Mouse (Mus musculus): ENCODE measurements around the gene Klhdc7a. TPM values are rescaled to one million over a fixed set of nuclear protein-coding genes. Genes with fewer than 3 reads are reported as not detected.

Gene Klhdc7a
- polyA plus RNA-seq, 1 experiment from 2014 or later, result 0.10 TPM

- ATAC-seq (replicated peaks; ENCODE audit: insufficient number of reproducible peaks, low FRiP score, low TSS enrichment, low read depth), result no peak
- WGBS, result 43% methylated on average over 8 of the region's 8 CpGs
- no peak overlapping the region for H3K4me3 ChIP-seq (ENCODE audit: low read depth, low read length)
- DNase-seq (ENCODE audit: low spot score), result no peak
- H3K27ac ChIP-seq (replicated peaks; ENCODE audit: low read depth, low read length), result no peak overlapping the region
- H3K9ac ChIP-seq (replicated peaks; ENCODE audit: low read length), result no peak overlapping the region
- no peaks in the 10 kb centered on the region for H3K9me3 ChIP-seq (replicated peaks; ENCODE audit: control insufficient read depth, low read length)
- H3K4me2 ChIP-seq (ENCODE audit: low read depth, low read length), result no peak overlapping the region
- no peaks in the 10 kb centered on the region for H3K27me3 ChIP-seq (ENCODE audit: control insufficient read depth, insufficient read depth, low read length)
- H3K36me3 ChIP-seq (replicated peaks; ENCODE audit: control insufficient read depth, insufficient read depth, low read depth, low read length), result no peaks in the 10 kb centered on the region
- no peaks in the 10 kb centered on the region for H3K4me1 ChIP-seq (ENCODE audit: control insufficient read depth, insufficient read depth, low read length)
Observed at GRCm38 (mm10) chr4:139995659-139996058, 27.8 kb upstream of the Klhdc7a start.

GRCm38 (mm10) chr4:139993111-139993755, 25.4 kb upstream of the Klhdc7a start:
- ATAC-seq (replicated peaks; ENCODE audit: insufficient number of reproducible peaks, low FRiP score, low TSS enrichment, low read depth) (no peak), DNase-seq (ENCODE audit: low spot score) (peak; percentile 35)
- no peak overlapping the region for H3K9ac ChIP-seq (replicated peaks; ENCODE audit: low read length)
- no peak overlapping the region for H3K4me3 ChIP-seq (ENCODE audit: low read depth, low read length)
- no peak overlapping the region for H3K27ac ChIP-seq (replicated peaks; ENCODE audit: low read depth, low read length)
- H3K9me3 ChIP-seq (replicated peaks; ENCODE audit: control insufficient read depth, low read length), result no peaks in the 10 kb centered on the region
- H3K4me2 ChIP-seq (ENCODE audit: low read depth, low read length), result no peak overlapping the region
- no peaks in the 10 kb centered on the region for H3K4me1 ChIP-seq (ENCODE audit: control insufficient read depth, insufficient read depth, low read length)
- WGBS, result 11% methylated on average over 13 of the region's 16 CpGs
- H3K36me3 ChIP-seq (replicated peaks; ENCODE audit: control insufficient read depth, insufficient read depth, low read depth, low read length), result no peaks in the 10 kb centered on the region
- no peaks in the 10 kb centered on the region for H3K27me3 ChIP-seq (ENCODE audit: control insufficient read depth, insufficient read depth, low read length)

DNA sequence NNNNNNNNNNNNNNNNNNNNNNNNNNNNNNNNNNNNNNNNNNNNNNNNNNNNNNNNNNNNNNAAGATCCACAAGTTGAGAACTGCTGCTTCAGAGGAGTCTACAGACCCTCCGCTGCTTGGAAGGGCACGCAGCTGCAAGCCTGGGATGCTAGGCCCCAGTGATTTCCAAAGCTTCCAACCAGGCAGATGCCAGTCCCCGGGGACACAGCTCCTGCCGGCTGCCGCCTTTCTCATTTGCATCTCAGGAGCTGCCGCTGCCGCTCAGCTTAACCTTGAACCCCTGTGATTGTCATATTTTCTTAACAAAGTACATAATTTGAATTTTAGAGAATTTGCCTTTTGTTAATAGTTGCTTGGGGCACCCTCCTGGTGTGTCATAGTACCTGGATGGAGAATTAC, 19.1 kb upstream of the Klhdc7a start:
- DNase-seq (ENCODE audit: low spot score) (no peak), ATAC-seq (replicated peaks; ENCODE audit: insufficient number of reproducible peaks, low FRiP score, low TSS enrichment, low read depth) (no peak)
- 18% methylated on average over 7 of the region's 7 CpGs for WGBS
- Histone ChIP-seq H3K27ac (replicated peaks; ENCODE audit: low read depth, low read length) (no peak overlapping the region), H3K4me3 (ENCODE audit: low read depth, low read length) (no peak overlapping the region), H3K4me1 (ENCODE audit: control insufficient read depth, insufficient read depth, low read length) (peaks cover 3% of the 10 kb centered on the region; the same call in 1 of the 2 replicates), H3K4me2 (ENCODE audit: low read depth, low read length) (no peak overlapping the region), H3K9ac (replicated peaks; ENCODE audit: low read length) (no peak overlapping the region), H3K36me3 (replicated peaks; ENCODE audit: control insufficient read depth, insufficient read depth, low read depth, low read length) (no peaks in the 10 kb centered on the region), H3K9me3 (replicated peaks; ENCODE audit: control insufficient read depth, low read length) (no peaks in the 10 kb centered on the region), H3K27me3 (ENCODE audit: control insufficient read depth, insufficient read depth, low read length) (no peaks in the 10 kb centered on the region)

- no peaks in the 10 kb centered on the region for H3K27me3 ChIP-seq (ENCODE audit: control insufficient read depth, insufficient read depth, low read length)
- WGBS, result 32% methylated on average over 5 of the region's 5 CpGs
- no peak overlapping the region for H3K4me3 ChIP-seq (ENCODE audit: low read depth, low read length)
- DNase-seq (ENCODE audit: low spot score) (peak; percentile 26), ATAC-seq (replicated peaks; ENCODE audit: insufficient number of reproducible peaks, low FRiP score, low TSS enrichment, low read depth) (peak; percentile 31; the same call in 1 of the 2 replicates)
- peaks cover 3% of the 10 kb centered on the region for H3K4me1 ChIP-seq (ENCODE audit: control insufficient read depth, insufficient read depth, low read length)
- no peak overlapping the region for H3K9ac ChIP-seq (replicated peaks; ENCODE audit: low read length)
- H3K27ac ChIP-seq (replicated peaks; ENCODE audit: low read depth, low read length), result no peak overlapping the region
- H3K9me3 ChIP-seq (replicated peaks; ENCODE audit: control insufficient read depth, low read length), result no peaks in the 10 kb centered on the region
- H3K4me2 ChIP-seq (ENCODE audit: low read depth, low read length), result no peak overlapping the region
- no peaks in the 10 kb centered on the region for H3K36me3 ChIP-seq (replicated peaks; ENCODE audit: control insufficient read depth, insufficient read depth, low read depth, low read length)
Observed at GRCm38 (mm10) chr4:139978716-139979115, 10.9 kb upstream of the Klhdc7a start.

DNA sequence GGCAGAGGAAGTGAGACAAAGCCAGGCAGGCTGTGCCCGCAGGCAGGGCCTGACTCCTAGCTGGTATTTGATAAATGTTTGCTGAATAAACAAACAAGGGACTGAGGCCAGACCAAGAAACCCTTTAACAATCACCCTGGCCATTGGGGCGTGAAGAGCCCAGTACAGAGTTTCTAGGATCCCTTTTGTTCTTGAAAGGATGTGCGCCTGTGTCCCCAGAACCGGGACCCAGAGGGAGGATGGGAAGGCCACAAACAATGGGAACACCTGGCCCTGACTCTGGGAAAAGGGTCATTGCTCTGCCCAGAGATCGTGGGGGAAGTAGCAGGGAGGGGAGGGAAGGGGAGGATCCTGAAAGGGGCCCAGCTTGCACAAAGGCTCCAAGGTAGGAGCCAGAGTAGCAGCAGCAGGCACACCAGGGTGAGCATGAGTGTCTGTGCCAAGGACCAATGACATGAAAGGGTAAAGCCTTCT, 9.5 kb upstream of the Klhdc7a start:
- Histone ChIP-seq H3K4me2 (ENCODE audit: low read depth, low read length) (no peak overlapping the region), H3K9ac (replicated peaks; ENCODE audit: low read length) (no peak overlapping the region), H3K36me3 (replicated peaks; ENCODE audit: control insufficient read depth, insufficient read depth, low read depth, low read length) (no peaks in the 10 kb centered on the region), H3K27ac (replicated peaks; ENCODE audit: low read depth, low read length) (no peak overlapping the region), H3K4me3 (ENCODE audit: low read depth, low read length) (no peak overlapping the region), H3K9me3 (replicated peaks; ENCODE audit: control insufficient read depth, low read length) (no peaks in the 10 kb centered on the region), H3K4me1 (ENCODE audit: control insufficient read depth, insufficient read depth, low read length) (peaks cover 3% of the 10 kb centered on the region), H3K27me3 (ENCODE audit: control insufficient read depth, insufficient read depth, low read length) (no peaks in the 10 kb centered on the region)
- no peak for ATAC-seq (replicated peaks; ENCODE audit: insufficient number of reproducible peaks, low FRiP score, low TSS enrichment, low read depth)
- peak; percentile 12 for DNase-seq (ENCODE audit: low spot score)
- WGBS, result 7% methylated on average over 5 of the region's 5 CpGs

DNA sequence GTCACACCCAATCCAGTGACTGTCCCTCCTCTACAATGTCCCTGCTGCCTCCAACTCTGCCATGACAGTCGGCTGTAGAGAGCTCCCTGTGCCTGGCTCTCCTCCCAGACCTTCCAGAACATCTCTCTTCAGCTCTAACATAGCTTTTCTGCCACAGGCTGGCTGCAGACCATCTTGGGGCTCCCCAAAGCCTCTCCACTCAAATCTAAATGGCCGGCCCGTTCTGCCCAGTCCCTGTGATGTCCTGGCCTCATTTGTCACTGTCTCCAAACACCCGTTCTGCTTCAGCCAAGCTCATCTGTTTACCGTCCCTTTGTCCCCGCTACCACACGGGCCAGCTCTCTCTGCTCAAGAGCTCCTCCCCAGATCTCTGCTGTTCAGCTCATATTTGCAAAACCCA, 6.7 kb upstream of the Klhdc7a start:
- no peaks in the 10 kb centered on the region for H3K9me3 ChIP-seq (replicated peaks; ENCODE audit: control insufficient read depth, low read length)
- no peak for DNase-seq (ENCODE audit: low spot score)
- no peak overlapping the region for H3K9ac ChIP-seq (replicated peaks; ENCODE audit: low read length)
- H3K4me1 ChIP-seq (ENCODE audit: control insufficient read depth, insufficient read depth, low read length), result peaks cover 3% of the 10 kb centered on the region
- H3K27ac ChIP-seq (replicated peaks; ENCODE audit: low read depth, low read length), result no peak overlapping the region
- H3K4me2 ChIP-seq (ENCODE audit: low read depth, low read length), result no peak overlapping the region
- no peak for ATAC-seq (replicated peaks; ENCODE audit: insufficient number of reproducible peaks, low FRiP score, low TSS enrichment, low read depth)
- H3K36me3 ChIP-seq (replicated peaks; ENCODE audit: control insufficient read depth, insufficient read depth, low read depth, low read length), result no peaks in the 10 kb centered on the region
- H3K27me3 ChIP-seq (ENCODE audit: control insufficient read depth, insufficient read depth, low read length), result no peaks in the 10 kb centered on the region
- no peak overlapping the region for H3K4me3 ChIP-seq (ENCODE audit: low read depth, low read length)
- WGBS, result 59% methylated on average over 7 of the region's 7 CpGs

DNA sequence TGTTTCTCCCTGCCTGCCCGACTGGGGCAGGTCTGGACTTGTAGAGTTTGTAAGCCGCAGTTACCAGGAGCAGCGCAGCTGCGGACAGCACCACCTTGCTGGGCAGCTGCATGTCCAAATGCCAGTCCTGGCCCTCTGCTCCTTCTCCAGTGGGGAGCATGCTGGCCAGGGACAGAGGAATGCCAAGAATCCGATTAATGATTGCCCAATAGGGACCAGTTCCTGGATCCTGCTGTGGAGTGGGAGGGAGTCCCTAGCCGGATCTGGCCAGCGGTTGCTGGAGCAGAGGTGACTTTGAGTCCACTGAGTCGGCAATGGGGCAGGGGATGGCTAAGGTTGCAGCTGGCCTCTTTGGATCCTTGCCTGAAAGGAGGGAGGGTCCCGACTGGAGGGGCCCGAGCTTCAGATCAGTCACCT, 343 bp downstream of the Klhdc7a start:
- 0 out of 2 replicates have a peak, but pooled peaks have one; percentile 15 for ATAC-seq (replicated peaks; ENCODE audit: insufficient number of reproducible peaks, low FRiP score, low TSS enrichment, low read depth)
- DNase-seq (ENCODE audit: low spot score), result peak; percentile 21

GRCm38 (mm10) chr4:139966981-139967380, 845 bp downstream of the Klhdc7a start:
- no peaks in the 10 kb centered on the region for H3K27me3 ChIP-seq (ENCODE audit: control insufficient read depth, insufficient read depth, low read length)
- no peak overlapping the region for H3K9ac ChIP-seq (replicated peaks; ENCODE audit: low read length)
- H3K4me2 ChIP-seq (ENCODE audit: low read depth, low read length), result no peak overlapping the region
- no peak overlapping the region for H3K4me3 ChIP-seq (ENCODE audit: low read depth, low read length)
- no peaks in the 10 kb centered on the region for H3K9me3 ChIP-seq (replicated peaks; ENCODE audit: control insufficient read depth, low read length)
- no peaks in the 10 kb centered on the region for H3K4me1 ChIP-seq (ENCODE audit: control insufficient read depth, insufficient read depth, low read length)
- H3K27ac ChIP-seq (replicated peaks; ENCODE audit: low read depth, low read length), result no peak overlapping the region
- ATAC-seq (replicated peaks; ENCODE audit: insufficient number of reproducible peaks, low FRiP score, low TSS enrichment, low read depth) (no peak), DNase-seq (ENCODE audit: low spot score) (no peak)
- 36% methylated on average over 3 of the region's 3 CpGs for WGBS
- no peaks in the 10 kb centered on the region for H3K36me3 ChIP-seq (replicated peaks; ENCODE audit: control insufficient read depth, insufficient read depth, low read depth, low read length)

More for the DNA sequence above, 343 bp downstream of the Klhdc7a start:
- H3K27me3 ChIP-seq (ENCODE audit: control insufficient read depth, insufficient read depth, low read length), result no peaks in the 10 kb centered on the region
- no peaks in the 10 kb centered on the region for H3K36me3 ChIP-seq (replicated peaks; ENCODE audit: control insufficient read depth, insufficient read depth, low read depth, low read length)
- H3K27ac ChIP-seq (replicated peaks; ENCODE audit: low read depth, low read length), result no peak overlapping the region
- H3K9me3 ChIP-seq (replicated peaks; ENCODE audit: control insufficient read depth, low read length), result no peaks in the 10 kb centered on the region
- no peak overlapping the region for H3K4me2 ChIP-seq (ENCODE audit: low read depth, low read length)
- whole genome bisulfite sequencing, result 9% methylated on average over 10 of the region's 10 CpGs
- no peak overlapping the region for H3K9ac ChIP-seq (replicated peaks; ENCODE audit: low read length)
- H3K4me3 ChIP-seq (ENCODE audit: low read depth, low read length), result no peak overlapping the region
- no peaks in the 10 kb centered on the region for H3K4me1 ChIP-seq (ENCODE audit: control insufficient read depth, insufficient read depth, low read length)

Data from embryonic facial prominence, embryonic 11.5 days (tissue).